Comparison of ENCODE assay signal across 13 mouse cellular contexts in genomic region chr4:125544947-125545767, GRCm38 (mm10). TPM values are rescaled to one million over a fixed set of nuclear protein-coding genes. Genes with fewer than 3 reads are reported as not detected.
DNase-seq lines count a peak whose midpoint lies in the region; ATAC-seq and TF ChIP-seq lines count a peak whose summit lies in the region.
"Had no signal": no experiment of that assay in that cellular context is flagged by ENCODE, and none has a peak within 500 bp of the region (broad histone marks: within the 10 kb centered on the region; RNA-seq: fewer than 3 reads in every experiment).

No protein-coding gene starts in this region.

- no peaks in the 10 kb centered on the region for H3K9me3 ChIP-seq in ES-Bruce4 (replicated peaks; ENCODE audit: control insufficient read depth, insufficient read depth, low read length, poor library complexity, severe bottlenecking)
- H3K9me3 ChIP-seq in embryonic facial prominence, embryonic 10.5 days = no peaks in the 10 kb centered on the region
- H3K9me3 ChIP-seq in hindbrain, embryonic 12.5 days (replicated peaks) = no peaks in the 10 kb centered on the region
- no peaks in the 10 kb centered on the region for H3K9me3 ChIP-seq in midbrain, postnatal 0 days (ENCODE audit: low read length)
- H3K9me3 ChIP-seq in kidney, embryonic 14.5 days (ENCODE audit: control insufficient read depth, low read length) = no peaks in the 10 kb centered on the region
- H3K9me3 ChIP-seq in heart, embryonic 10.5 days = no peaks in the 10 kb centered on the region
- H3K9me3 ChIP-seq: embryonic facial prominence, embryonic 12.5 days; heart, embryonic 15.5 days; liver, embryonic 12.5 days had no signal

- H3K4me1 ChIP-seq in ES-Bruce4 (ENCODE audit: control insufficient read depth, insufficient read depth, low read length) = peaks cover 22% of the 10 kb centered on the region
- H3K4me1 ChIP-seq in embryonic facial prominence, embryonic 10.5 days = peaks cover 6% of the 10 kb centered on the region
- peaks cover 24% of the 10 kb centered on the region for H3K4me1 ChIP-seq in hindbrain, embryonic 12.5 days
- no peaks in the 10 kb centered on the region for H3K4me1 ChIP-seq in midbrain, postnatal 0 days (ENCODE audit: insufficient read depth, low read length)
- no peaks in the 10 kb centered on the region for H3K4me1 ChIP-seq in kidney, embryonic 14.5 days (ENCODE audit: control insufficient read depth, insufficient read depth, low read length)
- no peaks in the 10 kb centered on the region for H3K4me1 ChIP-seq in heart, embryonic 10.5 days
- H3K4me1 ChIP-seq: embryonic facial prominence, embryonic 12.5 days; heart, embryonic 15.5 days; liver, embryonic 12.5 days had no signal

- peak; percentile 93 for ATAC-seq in hindbrain, embryonic 12.5 days (ENCODE audit: low FRiP score)
- ATAC-seq in midbrain, postnatal 0 days (ENCODE audit: low FRiP score) = 0 out of 2 replicates have a peak, but pooled peaks have one; percentile 33
- no peak for ATAC-seq in kidney, embryonic 14.5 days (ENCODE audit: low FRiP score, low TSS enrichment)
- ATAC-seq: liver, embryonic 12.5 days had no signal

- WGBS in embryonic facial prominence, embryonic 10.5 days = 40% methylated on average over 18 of the region's 18 CpGs
- 12% methylated on average over 18 of the region's 18 CpGs for WGBS in hindbrain, embryonic 12.5 days
- 11% methylated on average over 18 of the region's 18 CpGs for WGBS in midbrain, postnatal 0 days
- WGBS in kidney, embryonic 14.5 days = 28% methylated on average over 18 of the region's 18 CpGs
- WGBS in heart, embryonic 10.5 days = 35% methylated on average over 18 of the region's 18 CpGs

- peak overlapping the region; percentile 66; the same call in 1 of the 2 replicates for H3K27ac ChIP-seq in ES-Bruce4 (ENCODE audit: insufficient read depth, low read length)
- no peak overlapping the region for H3K27ac ChIP-seq in embryonic facial prominence, embryonic 10.5 days (replicated peaks)
- peak overlapping the region; percentile 81 for H3K27ac ChIP-seq in hindbrain, embryonic 12.5 days
- peak overlapping the region; percentile 39; the same call in 1 of the 2 replicates for H3K27ac ChIP-seq in midbrain, postnatal 0 days (ENCODE audit: low read depth, low read length)
- H3K27ac ChIP-seq in kidney, embryonic 14.5 days (ENCODE audit: low read depth, low read length) = no peak overlapping the region
- H3K27ac ChIP-seq in heart, embryonic 10.5 days = no peak overlapping the region
- H3K27ac ChIP-seq: embryonic facial prominence, embryonic 12.5 days; heart, embryonic 15.5 days; liver, embryonic 12.5 days had no signal

- TF ChIP-seq EP300 in ES-Bruce4 (IDR thresholded peaks at IDR 0.05; ENCODE audit: insufficient read depth, low read depth, low read length) = peak; percentile 82

- intact Hi-C loops in gastrocnemius, postnatal 36 days (cut with DNase I) = no loop called here

- TF ChIP-seq POLR2A in ES-Bruce4 (IDR thresholded peaks at IDR 0.05; ENCODE audit: insufficient read depth, low read length) = no peak

- peak; percentile 28 for DNase-seq in embryonic facial prominence, embryonic 10.5 days (ENCODE audit: low spot score)
- DNase-seq in midbrain, postnatal 0 days (ENCODE audit: low spot score) = peak; percentile 63
- no peak for DNase-seq in heart, postnatal 4 days
- no peak for DNase-seq in gastrocnemius, postnatal 36 days
- no peak for DNase-seq in heart, embryonic 10.5 days (ENCODE audit: low spot score)
- DNase-seq: gastrocnemius, postnatal 10 days; lung, postnatal 36 days had no signal

- no peak overlapping the region for H3K9ac ChIP-seq in ES-Bruce4 (ENCODE audit: low read depth, poor library complexity, severe bottlenecking)
- H3K9ac ChIP-seq in hindbrain, embryonic 12.5 days = no peak overlapping the region
- no peak overlapping the region for H3K9ac ChIP-seq in midbrain, postnatal 0 days (replicated peaks; ENCODE audit: low read length, poor library complexity, severe bottlenecking)
- no peak overlapping the region for H3K9ac ChIP-seq in kidney, embryonic 14.5 days (ENCODE audit: low read depth, low read length)
- H3K9ac ChIP-seq: embryonic facial prominence, embryonic 12.5 days; heart, embryonic 15.5 days; liver, embryonic 12.5 days had no signal

- H3K4me2 ChIP-seq in hindbrain, embryonic 12.5 days (replicated peaks) = peak overlapping the region; percentile 24
- H3K4me2 ChIP-seq in midbrain, postnatal 0 days (ENCODE audit: low read depth, low read length, poor library complexity, severe bottlenecking) = no peak overlapping the region
- H3K4me2 ChIP-seq in kidney, embryonic 14.5 days (replicated peaks; ENCODE audit: low read depth, low read length) = no peak overlapping the region
- H3K4me2 ChIP-seq: embryonic facial prominence, embryonic 12.5 days; heart, embryonic 15.5 days; liver, embryonic 12.5 days had no signal

- no peak for TF ChIP-seq CTCF in ES-Bruce4 (IDR thresholded peaks at IDR 0.05; ENCODE audit: low read depth, low read length)
- no peak for TF ChIP-seq CTCF in midbrain, postnatal 0 days (IDR thresholded peaks at IDR 0.05)

- no peak overlapping the region for H3K4me3 ChIP-seq in ES-Bruce4 (ENCODE audit: low read depth, low read length)
- H3K4me3 ChIP-seq in embryonic facial prominence, embryonic 10.5 days = no peak overlapping the region
- no peak overlapping the region for H3K4me3 ChIP-seq in hindbrain, embryonic 12.5 days
- H3K4me3 ChIP-seq in midbrain, postnatal 0 days (ENCODE audit: low read depth, low read length) = no peak overlapping the region
- H3K4me3 ChIP-seq in kidney, embryonic 14.5 days (ENCODE audit: low read length) = no peak overlapping the region
- H3K4me3 ChIP-seq in heart, embryonic 10.5 days = no peak overlapping the region
- H3K4me3 ChIP-seq: embryonic facial prominence, embryonic 12.5 days; heart, embryonic 15.5 days; liver, embryonic 12.5 days had no signal

- no peaks in the 10 kb centered on the region for H3K27me3 ChIP-seq in ES-Bruce4 (ENCODE audit: control insufficient read depth, insufficient read depth, low read length, poor library complexity, severe bottlenecking)
- H3K27me3 ChIP-seq in embryonic facial prominence, embryonic 10.5 days (replicated peaks; ENCODE audit: low read depth, poor library complexity, severe bottlenecking) = peaks cover 21% of the 10 kb centered on the region
- H3K27me3 ChIP-seq in hindbrain, embryonic 12.5 days = peaks cover 54% of the 10 kb centered on the region
- H3K27me3 ChIP-seq in midbrain, postnatal 0 days (ENCODE audit: insufficient read depth, low read length) = 0 out of 2 replicates have a peak, but pooled peaks cover 4% of the 10 kb centered on the region
- peaks cover 24% of the 10 kb centered on the region for H3K27me3 ChIP-seq in kidney, embryonic 14.5 days (ENCODE audit: control insufficient read depth, insufficient read depth, low read length)
- peaks cover 50% of the 10 kb centered on the region for H3K27me3 ChIP-seq in heart, embryonic 10.5 days (ENCODE audit: insufficient read depth, poor library complexity, severe bottlenecking)
- H3K27me3 ChIP-seq: liver, embryonic 12.5 days had no signal

- no peaks in the 10 kb centered on the region for H3K36me3 ChIP-seq in ES-Bruce4 (ENCODE audit: control insufficient read depth, insufficient read depth, low read length, poor library complexity, severe bottlenecking)
- no peaks in the 10 kb centered on the region for H3K36me3 ChIP-seq in embryonic facial prominence, embryonic 10.5 days (replicated peaks)
- H3K36me3 ChIP-seq in hindbrain, embryonic 12.5 days = no peaks in the 10 kb centered on the region
- H3K36me3 ChIP-seq in midbrain, postnatal 0 days (ENCODE audit: insufficient read depth, low read length) = no peaks in the 10 kb centered on the region
- no peaks in the 10 kb centered on the region for H3K36me3 ChIP-seq in kidney, embryonic 14.5 days (ENCODE audit: control insufficient read depth, insufficient read depth, low read length)
- H3K36me3 ChIP-seq in heart, embryonic 10.5 days = no peaks in the 10 kb centered on the region
- H3K36me3 ChIP-seq: embryonic facial prominence, embryonic 12.5 days; heart, embryonic 15.5 days; liver, embryonic 12.5 days had no signal

RNA-seq across cellular contexts. Expression of gene Grik3, which starts 54.7 kb away (rescaled TPM):
- polyA plus RNA-seq in ES-Bruce4 (2011; ENCODE audit: insufficient read depth, insufficient read length, low read depth, missing spikeins) = 10.3 and 12.5 TPM in 2 replicates
- 0.16 and 0.36 TPM in 2 replicates for polyA plus RNA-seq in embryonic facial prominence, embryonic 10.5 days (2016; fragmentation: Nextera tagmentation; extraction: Ambion mirVana)
- polyA plus RNA-seq in hindbrain, embryonic 12.5 days (2016; fragmentation: Nextera tagmentation; extraction: Ambion mirVana) = 3.7 and 3.8 TPM in 2 replicates
- 22.7 and 24.6 TPM in 2 replicates for total RNA-seq in midbrain, postnatal 0 days (2014; rRNA removed)
- polyA plus RNA-seq in midbrain, postnatal 0 days (2015; fragmentation: Nextera tagmentation; extraction: Ambion mirVana) = 2.5 and 3.3 TPM in 2 replicates
- total RNA-seq in heart, postnatal 4 days (2021) = under 1 TPM; 0.31 to 0.36 TPM
- under 1 TPM; 0.05 to 0.10 TPM for total RNA-seq in gastrocnemius, postnatal 36 days (2021)
- polyA plus RNA-seq in kidney, embryonic 14.5 days (2014; fragmentation: Nextera tagmentation; extraction: Ambion mirVana) = 0.01 and 0.14 TPM in 2 replicates
- polyA plus RNA-seq in heart, embryonic 10.5 days (2016; fragmentation: Nextera tagmentation; extraction: Ambion mirVana) = 0.12 and 0.15 TPM in 2 replicates
- polyA plus RNA-seq: liver, embryonic 12.5 days had no signal

Comparison
In these comparisons a context has a peak if more than half of its experiments do, and no peak if none do; other contexts are left out.
1. H3K27ac ChIP-seq: peak in ES-Bruce4 (single experiment), hindbrain, embryonic 12.5 days (single experiment) and midbrain, postnatal 0 days (single experiment); none in embryonic facial prominence, embryonic 10.5 days (single experiment), kidney, embryonic 14.5 days (single experiment) and heart, embryonic 10.5 days (single experiment).
2. DNase-seq: peak in embryonic facial prominence, embryonic 10.5 days (single experiment) and midbrain, postnatal 0 days (single experiment); none in heart, postnatal 4 days (single experiment), gastrocnemius, postnatal 36 days (0 of 2) and heart, embryonic 10.5 days (single experiment).